Mouse (Mus musculus): Measurements from ENCODE around the gene Ube2f.

DNA sequence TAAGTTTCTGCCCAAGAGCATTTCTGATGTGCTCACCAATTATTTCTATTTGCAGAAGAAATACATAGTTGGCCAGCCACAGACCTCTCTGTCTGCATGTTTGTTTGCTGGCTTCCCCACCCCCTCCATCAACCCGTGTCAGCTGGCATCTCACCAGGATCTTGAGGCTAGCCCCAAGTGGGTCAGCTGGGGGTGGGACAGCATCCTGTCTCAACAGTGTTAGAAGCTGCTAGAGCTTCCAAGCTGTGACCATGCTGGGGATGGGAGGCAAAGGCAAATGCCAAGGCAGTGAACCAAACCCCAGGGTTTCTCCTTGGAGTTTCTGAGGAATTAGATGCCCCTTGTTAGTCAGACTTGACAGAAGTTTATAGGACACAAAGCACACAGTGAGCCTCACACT, 34.1 kb upstream of the Ube2f start:
- TF ChIP-seq POLR2A (IDR thresholded peaks at IDR 0.05; ENCODE audit: low read depth, low read length) (no peak), CTCF (IDR thresholded peaks at IDR 0.05; ENCODE audit: extremely low read depth, insufficient read length, insufficient replicate concordance, low read depth, low read length) (no peak)

Measured in small intestine, adult 2 months (tissue).